Mouse (Mus musculus): ENCODE measurements around the gene Sox1.

Sox1 gene

GRCm38 (mm10) chr8:12417056-12417455 lies 22.0 kb downstream of the Sox1 start:
- DNase-seq (ENCODE audit: low read depth in 2 of 2, low spot score in 2 of 2), result no peak

GRCm38 (mm10) chr8:12420537-12420936 lies 25.4 kb downstream of the Sox1 start:
- no peak for DNase-seq (ENCODE audit: low read depth in 2 of 2, low spot score in 2 of 2)

DNA sequence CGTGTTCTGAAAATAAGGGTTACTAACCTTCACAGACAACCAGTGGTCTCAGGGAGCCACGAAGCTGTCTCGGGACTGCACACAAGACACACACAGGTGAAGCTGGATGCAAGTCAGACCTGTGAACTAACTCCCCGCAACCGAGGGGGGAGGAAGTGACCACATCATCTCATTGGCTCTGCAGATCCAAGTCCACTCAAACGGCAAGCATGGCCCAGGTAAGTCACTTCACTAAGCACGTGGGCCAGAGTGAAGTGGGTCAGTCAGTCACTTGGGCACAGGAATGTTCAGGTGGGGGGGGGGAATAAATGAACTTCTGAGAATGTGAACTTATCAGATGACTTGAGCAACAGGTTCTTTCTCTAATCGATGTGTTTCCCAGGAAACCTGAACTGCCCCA lies 30.8 kb downstream of the Sox1 start:
- DNase-seq (ENCODE audit: low read depth in 2 of 2, low spot score in 2 of 2), result no peak

DNA sequence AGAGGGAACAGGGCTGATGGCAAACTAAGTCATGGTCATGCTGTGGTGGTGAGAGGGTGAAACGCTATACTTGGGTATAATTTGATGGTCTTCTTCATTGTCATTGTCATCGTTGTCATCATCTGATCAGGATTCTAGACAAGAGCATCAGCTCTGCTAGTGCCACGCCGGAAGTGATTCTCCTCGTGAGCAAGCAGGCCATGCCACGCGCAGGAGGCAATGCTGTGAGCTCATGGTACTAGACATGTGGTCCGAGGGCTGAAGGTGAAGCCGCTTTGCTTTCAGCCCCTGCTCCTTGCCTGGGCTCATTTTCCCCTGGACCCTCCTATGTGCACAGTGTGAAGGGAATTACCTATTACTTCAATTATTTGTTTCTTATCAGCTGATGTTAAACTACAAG lies 32.3 kb downstream of the Sox1 start:
- DNase-seq (ENCODE audit: low read depth in 2 of 2, low spot score in 2 of 2), result no peak

GRCm38 (mm10) chr8:12427886-12428799 lies 33.0 kb downstream of the Sox1 start:
- no peak for DNase-seq (ENCODE audit: low read depth in 2 of 2, low spot score in 2 of 2)

DNA sequence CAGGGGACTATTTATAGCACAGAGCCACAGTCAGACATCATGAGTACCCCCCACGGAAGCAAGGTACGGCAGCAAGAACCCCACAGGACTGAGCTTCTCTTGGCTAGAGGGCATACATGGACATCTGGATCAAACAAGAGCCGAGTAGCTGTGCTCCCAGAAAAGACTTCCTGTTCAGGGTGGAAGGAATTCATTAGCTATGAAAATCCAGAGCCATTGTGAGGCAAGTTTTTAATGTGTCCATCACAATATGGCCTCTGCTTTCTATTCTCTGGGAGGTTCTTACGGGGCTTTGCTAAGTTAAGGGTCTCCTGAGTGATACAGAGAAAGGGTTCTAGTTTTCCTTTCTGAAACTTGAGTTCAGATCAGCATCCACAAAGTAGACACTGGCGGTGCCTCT lies 33.8 kb downstream of the Sox1 start:
- DNase-seq (ENCODE audit: low read depth in 2 of 2, low spot score in 2 of 2), result no peak

DNA sequence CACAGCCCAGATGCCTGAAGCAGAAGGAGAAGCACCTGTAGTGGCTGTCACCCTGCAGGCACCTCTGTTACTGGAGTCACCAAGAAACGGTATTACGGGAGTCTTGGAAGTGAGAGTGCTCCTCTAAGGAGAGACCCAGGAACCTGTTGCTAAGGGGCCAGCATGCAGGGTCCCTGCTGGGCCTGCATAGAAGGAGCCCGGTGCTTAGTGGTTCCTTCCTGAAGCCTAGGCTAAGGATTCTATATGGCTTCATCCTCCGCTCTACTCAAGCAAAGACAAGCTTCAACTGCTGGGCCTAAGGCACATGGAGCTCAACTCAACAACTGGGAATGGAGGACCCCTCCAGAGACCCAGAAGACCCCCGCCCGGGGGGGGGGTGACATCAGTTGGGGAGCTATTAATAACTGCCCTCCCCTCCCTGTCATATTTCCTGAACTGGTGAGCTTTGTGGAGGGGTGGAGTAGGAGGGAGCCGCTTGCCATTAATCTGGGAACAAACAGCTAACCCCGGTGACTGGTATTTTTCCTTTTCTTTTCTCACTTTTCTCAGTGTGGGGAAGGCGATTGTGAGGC lies 34.6 kb downstream of the Sox1 start:
- no peak for DNase-seq (ENCODE audit: low read depth in 2 of 2, low spot score in 2 of 2)

DNA sequence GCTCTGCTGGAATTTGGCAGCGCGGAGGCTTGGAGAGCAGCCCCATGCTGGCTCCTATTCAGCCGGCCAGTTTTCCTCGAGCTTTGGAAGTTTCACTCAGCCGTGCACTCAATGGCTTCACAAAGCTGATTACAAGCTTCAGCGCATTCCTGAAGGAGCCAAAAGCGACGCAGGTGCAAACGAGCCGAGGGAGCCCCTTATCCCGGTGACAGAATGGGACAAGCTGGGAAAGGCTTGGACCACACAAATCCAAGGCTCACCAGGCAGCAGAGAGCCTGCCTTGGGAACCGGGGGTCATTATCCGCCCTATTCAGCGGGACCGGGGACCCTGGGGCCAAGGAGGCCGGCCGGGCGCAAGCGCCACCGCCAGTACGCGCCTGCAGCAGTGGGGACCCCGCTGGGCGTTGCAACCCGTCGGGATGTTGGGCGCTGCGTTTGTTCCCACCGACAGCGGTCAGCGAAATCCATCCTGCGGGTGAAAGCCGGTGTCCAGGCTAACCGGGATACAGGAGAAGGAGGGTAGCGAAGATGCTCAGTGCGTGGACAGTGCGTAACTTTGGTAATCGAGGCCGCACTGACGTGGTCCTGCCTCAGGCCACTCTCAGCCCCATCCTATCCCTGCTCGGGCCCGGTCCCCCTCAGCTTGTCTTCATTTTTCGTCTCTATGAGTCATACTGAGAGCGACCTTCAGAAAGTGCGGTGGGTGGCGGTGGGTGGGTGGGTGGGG lies 35.2 kb downstream of the Sox1 start:
- no peak for DNase-seq (ENCODE audit: low read depth in 2 of 2, low spot score in 2 of 2)

- DNase-seq (ENCODE audit: low read depth in 2 of 2, low spot score in 2 of 2), result no peak
Observed at GRCm38 (mm10) chr8:12430900-12431737, 36.0 kb downstream of the Sox1 start.

DNA sequence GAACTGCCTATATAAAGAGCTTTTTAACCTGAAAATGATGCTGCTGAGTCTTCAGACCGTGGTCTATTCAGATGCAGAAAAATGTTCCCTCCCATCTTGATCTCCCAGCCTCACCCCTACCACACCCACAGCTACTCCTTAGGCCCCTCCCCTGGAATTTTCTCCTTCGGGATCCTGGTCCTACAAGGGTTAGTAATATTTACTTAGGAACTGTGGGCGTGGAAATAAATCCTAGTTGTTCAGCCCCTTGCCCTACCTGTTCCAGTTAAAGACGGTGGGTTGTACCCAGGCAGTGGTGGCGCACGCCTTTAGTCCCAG lies 36.6 kb downstream of the Sox1 start:
- DNase-seq (ENCODE audit: low read depth in 2 of 2, low spot score in 2 of 2), result no peak

DNA sequence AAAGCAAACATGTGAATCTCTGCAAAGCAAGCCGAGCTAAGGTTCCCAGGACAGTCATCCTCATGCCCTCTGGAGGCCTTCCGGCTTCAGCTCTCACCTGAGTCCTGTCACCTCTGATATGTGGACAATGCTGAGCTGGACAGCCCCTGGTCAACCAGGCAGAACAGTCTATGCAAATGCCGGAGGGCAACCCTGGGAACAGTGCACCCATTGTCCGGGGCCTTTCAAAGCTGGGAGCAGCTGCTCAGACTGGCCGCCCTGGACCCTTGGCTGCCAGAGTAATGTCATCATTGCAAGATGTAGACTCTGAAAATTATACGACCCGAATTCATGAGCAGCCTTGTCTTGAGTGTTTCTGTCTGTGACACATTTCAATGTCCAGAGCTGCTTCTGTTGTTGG lies 37.5 kb downstream of the Sox1 start:
- no peak for DNase-seq (ENCODE audit: low read depth in 2 of 2, low spot score in 2 of 2)

DNA sequence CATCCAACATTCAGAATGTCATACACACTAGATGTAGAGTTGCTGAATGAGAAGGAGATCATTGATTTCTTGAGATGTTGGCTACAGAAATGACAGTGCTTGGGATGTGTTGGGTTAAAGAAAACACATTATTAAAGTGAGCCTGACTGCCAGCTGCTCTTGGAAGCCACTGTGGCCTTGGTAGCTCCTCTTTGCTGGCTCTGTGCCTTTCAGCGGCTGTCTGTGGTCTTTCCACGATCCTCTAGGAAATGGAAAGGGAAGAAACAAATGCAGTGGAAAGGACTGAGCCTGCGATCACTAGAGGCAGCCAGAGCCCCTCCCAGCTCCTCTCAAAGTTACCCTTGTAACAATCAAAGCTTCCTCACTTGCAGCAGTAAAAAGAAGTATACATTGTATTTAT lies 39.7 kb downstream of the Sox1 start:
- no peak for DNase-seq (ENCODE audit: low read depth in 2 of 2, low spot score in 2 of 2)

DNA sequence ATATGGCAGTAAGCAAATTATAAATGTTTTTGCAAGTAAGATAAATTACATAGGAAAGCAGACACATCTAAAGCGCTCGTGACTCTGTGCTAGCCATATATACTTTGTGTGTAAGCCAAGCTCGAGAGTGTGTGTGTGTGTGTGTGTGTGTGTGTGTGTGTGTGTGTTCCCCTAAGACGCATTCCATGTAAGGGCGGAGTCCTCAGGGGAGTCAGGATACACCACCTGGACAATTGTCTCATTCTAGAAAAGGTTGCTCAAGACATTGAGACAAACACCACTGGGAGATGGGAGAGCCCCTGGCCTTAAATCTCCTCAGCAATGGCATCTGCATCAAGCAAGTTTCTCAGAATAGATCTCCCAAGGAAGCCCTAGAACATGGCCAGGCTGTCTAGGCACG lies 42.9 kb downstream of the Sox1 start:
- no peak for DNase-seq (ENCODE audit: low read depth in 2 of 2, low spot score in 2 of 2)

DNA sequence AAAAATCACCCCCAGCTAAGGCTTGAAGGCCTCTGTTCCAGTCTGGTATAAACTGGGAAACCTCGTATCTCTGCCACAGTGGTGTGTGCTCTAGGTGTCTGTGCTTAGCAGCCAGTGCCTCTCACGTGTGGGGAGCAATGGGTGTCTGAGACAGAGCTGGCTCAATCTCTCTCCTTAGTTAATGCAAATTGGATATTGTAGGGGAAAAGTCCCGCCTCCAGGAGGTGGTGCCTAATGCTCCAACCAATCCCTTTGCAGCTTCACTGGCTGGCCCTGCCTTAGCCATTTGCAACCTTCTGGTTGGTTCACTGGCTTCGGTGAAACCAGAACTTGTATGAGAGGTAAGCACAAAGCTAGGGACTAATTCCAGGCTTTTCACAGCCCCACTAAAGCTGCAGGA lies 43.9 kb downstream of the Sox1 start:
- DNase-seq (ENCODE audit: low read depth in 2 of 2, low spot score in 2 of 2), result no peak

DNA sequence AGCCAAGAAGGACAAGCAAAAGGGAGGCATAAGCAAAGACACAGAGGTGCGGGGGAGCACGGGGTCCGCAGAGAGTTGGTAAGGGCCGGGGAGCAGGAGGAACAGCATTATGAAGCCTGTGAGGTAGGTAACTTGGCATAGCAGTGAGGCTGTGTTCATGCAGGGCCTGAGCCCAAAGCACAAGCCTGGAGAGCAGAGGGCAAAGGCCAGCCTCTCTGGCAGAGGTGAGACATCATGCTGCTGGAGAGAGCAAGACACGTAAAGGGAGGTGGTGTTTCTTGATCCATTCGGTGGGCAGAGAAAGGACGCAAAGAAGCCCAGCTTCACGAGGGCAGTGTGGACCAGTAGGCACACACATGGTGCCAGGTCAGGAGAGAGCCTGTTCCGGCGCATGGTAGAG lies 44.8 kb downstream of the Sox1 start:
- DNase-seq (ENCODE audit: low read depth in 2 of 2, low spot score in 2 of 2), result no peak

DNA sequence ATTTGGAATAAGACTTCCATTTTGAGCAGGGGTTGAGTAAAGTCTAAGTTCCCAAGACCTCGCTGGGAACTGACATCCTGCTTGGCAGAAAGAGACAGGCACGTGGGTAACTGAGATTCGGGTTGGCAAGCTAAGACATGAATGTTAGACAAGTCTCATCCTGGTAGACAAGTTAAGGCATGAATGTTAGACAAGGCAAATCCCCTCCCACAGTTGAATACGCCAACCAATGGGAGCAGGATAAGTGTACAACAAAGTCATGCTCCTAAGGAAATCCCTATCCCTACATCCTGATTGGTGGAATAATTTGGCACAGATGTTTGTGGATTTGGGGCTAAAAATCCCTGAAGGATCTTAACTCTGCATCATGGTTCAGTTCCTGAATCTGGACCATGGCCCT lies 45.9 kb downstream of the Sox1 start:
- no peak for DNase-seq (ENCODE audit: low read depth in 2 of 2, low spot score in 2 of 2)

DNA sequence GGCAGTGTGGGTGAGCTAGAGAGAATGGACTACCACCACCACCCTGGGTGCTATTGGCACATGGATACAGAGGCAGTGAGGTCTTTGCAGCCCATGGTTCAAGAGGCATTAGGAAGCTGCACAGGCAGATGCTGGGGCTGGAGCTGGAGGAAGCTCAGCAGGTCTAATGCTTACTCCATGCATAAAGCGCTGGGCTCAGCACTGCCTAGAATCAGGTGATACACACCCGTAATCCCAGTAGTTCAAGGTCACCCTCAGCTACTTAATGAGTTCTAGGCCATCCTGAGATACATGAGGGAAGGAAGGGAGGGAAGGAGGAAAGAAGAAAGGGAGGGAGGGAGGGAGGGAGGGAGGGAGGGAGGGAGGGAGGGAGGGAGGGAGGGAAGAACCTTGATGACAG lies 50.2 kb downstream of the Sox1 start:
- no peak for DNase-seq (ENCODE audit: low read depth in 2 of 2, low spot score in 2 of 2)

- no peak for DNase-seq (ENCODE audit: low read depth in 2 of 2, low spot score in 2 of 2)
Observed at GRCm38 (mm10) chr8:12445926-12446680, 51.0 kb downstream of the Sox1 start.

Measured in CD8-positive naive resting alpha-beta T cell, adult 2 months (primary cell).